Mouse (Mus musculus) adrenal gland, postnatal 36 days (tissue): ENCODE measurements at regions not wholly inside any gene's neighbourhood (a gene's known extent, or its start where the extent isn't known, plus 50 kb on each side); places are given as distances from the start of the nearest gene placed in this dataset.
A peak's percentile ranks its signal among the peaks of the same experiment; 100 is the strongest.
"Not testable (repeated sequence)": the region's sequence is repeated elsewhere in the genome, so short reads cannot be mapped to it uniquely, and the experiment has no call there.

Experiments used
- DNase-seq, 2 experiments: peaks; one replicate each; pipeline ENCODE4 v3.0.0; 2021; ENCODE audit warnings: mixed read lengths in 1 of 2

DNA sequence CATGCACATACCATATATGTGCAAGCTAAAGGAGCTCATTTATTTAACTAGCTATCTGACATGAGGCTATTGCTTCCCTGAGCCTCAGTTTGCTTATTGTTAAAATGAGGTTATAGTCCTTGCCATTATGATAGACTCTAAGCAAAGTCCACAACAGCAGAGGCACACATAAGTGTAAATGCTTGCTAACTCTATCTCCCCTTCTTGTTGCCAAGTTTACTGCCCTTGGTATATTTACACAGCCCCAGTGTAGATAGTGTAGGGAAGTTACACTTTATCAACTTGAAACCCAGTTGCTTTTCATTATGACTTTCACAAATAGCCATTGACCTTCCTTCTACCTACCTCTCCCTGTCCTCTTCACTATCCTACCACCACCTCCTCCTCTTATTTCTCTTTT, 782.6 kb upstream of the Agtr1b start:
- DNase-seq = no peak

- no peak for DNase-seq
These were observed 762.0 kb upstream of the Agtr1b start for GRCm38 (mm10) chr3:21128821-21129504.

DNA sequence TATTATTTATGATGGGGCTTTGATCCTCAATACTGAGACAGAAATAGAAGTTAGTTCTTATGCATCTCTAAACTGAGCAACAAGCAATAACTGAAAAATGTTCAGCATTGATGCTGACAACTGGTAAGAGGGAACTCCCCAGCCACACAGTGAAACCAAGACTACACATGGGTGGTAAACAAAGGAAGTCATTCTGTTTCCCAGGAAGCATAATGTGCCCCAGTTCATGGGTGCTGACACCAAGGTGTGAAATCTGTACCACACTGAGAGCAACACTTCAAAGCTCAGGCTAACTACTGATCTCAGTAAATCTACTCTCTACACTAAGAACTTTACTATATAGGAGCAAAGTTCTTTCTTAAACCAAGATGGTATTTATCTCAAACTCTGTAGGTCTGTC, 759.2 kb upstream of the Agtr1b start:
- no peak for DNase-seq

DNA sequence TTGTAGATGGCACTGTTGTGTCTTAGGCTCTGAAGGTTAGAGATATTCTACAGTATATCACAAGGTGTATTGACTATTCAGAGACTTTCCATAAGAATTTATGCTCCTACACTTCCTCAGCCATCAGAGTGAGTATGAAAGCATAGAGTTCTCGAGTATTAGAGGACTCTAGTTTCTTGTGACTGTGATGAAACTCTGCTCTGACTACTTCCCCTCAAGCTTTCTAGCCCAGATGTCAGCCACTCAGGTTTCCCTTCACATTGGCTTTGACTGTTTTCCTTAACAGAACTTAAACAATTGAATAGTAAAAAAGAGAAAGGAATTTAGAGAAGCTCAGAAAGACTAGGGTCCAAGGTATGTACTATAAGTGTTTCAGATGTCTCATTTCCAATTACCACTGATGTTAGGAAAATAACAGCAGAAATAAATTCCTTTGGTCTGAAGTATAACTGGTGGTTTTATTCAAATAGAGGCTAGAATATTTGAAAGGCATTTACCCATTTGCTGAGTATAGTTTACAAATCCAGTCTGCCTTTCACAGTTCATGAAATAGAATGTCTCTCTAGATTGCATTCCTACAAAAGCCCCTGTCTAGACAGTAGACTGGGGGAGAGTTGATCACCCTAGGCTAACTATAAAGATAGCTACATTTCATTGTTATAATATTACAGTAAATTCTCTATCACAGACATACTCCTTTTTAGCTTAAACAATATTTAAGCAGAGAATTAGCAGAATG, 751.4 kb upstream of the Agtr1b start:
- DNase-seq = no peak

GRCm38 (mm10) chr3:21111735-21112518, 745.0 kb upstream of the Agtr1b start:
- DNase-seq = no peak

GRCm38 (mm10) chr3:21090206-21090605, 723.2 kb upstream of the Agtr1b start:
- no peak for DNase-seq

DNA sequence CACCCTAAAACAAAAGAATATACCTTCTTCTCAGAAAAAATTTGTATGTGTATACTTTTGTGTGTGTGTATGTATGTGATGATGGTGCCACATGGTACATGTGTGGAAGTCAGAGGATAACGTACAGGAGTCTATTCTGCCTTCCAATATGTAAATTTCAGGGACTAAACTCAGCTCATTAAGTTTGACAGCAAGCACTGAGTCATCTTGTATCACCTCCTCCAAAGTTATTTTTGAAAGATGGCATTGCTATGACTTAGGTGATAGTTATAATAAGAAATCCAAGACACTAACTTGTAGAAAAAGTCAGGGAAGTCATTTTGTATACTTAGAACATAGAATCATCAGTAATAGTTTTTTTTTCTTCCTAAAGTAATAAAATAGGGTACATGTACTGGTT, 719.4 kb upstream of the Agtr1b start:
- DNase-seq = no peak

DNA sequence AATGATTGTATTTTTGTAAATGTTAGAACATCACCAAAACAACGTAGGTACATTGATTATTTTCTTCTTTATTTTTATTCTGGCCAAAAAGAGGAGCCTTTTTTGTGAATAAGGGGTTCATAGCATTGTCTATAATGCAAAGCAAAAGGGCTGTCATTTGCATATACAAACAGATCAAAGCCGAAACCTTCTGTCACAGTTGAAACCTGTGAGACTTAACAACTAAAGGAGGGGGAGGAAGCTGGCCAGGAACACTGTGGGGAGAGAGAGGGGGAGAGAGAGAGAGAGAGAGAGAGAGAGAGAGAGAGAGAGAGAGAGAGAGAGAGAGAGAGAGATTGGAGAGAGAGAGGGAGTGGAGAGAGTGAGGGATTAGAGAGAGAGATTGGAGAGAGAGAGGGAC, 710.6 kb upstream of the Agtr1b start:
- DNase-seq = no peak

GRCm38 (mm10) chr3:21053337-21053736, 686.4 kb upstream of the Agtr1b start:
- not testable (repeated sequence) for DNase-seq

DNA sequence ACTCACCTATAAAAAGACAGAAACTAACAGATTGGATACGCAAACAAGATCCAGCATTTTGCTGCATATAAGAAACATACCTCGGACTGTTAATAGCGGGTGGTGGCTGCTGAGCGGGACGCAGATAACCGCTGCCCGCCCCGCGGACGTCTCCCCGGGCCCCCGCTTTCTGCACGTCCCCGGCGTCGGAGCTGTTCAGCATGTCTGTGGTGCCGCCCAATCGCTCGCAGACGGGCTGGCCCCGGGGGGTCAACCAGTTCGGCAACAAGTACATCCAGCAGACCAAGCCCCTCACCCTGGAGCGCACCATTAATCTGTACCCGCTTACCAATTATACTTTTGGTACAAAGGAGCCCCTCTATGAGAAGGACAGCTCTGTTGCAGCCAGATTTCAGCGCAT, 682.4 kb upstream of the Agtr1b start:
- not testable (repeated sequence) for DNase-seq

- no peak for DNase-seq
These were observed 679.0 kb upstream of the Agtr1b start for GRCm38 (mm10) chr3:21045981-21046380.

- no peak for DNase-seq
These were observed 658.9 kb upstream of the Agtr1b start for GRCm38 (mm10) chr3:21025876-21026275.

DNA sequence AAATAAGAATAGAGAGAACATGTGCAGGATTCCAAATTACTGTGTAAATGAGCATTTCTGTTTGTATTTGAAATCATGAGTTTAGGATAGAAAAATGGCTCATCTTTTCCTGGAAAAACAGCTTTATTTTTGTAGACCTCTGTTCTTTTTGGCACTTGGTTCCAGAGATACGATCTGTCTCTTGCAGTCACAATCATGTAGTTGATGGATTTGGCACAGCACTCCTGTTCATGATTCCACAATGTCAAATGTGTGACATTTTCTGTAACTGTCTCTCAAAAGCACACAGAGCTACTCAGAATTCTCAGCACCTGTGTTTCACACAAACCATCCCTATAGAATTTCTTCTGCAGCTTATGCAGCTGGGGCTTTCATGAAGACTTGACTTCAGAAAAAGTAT, 654.0 kb upstream of the Agtr1b start:
- no peak for DNase-seq

DNA sequence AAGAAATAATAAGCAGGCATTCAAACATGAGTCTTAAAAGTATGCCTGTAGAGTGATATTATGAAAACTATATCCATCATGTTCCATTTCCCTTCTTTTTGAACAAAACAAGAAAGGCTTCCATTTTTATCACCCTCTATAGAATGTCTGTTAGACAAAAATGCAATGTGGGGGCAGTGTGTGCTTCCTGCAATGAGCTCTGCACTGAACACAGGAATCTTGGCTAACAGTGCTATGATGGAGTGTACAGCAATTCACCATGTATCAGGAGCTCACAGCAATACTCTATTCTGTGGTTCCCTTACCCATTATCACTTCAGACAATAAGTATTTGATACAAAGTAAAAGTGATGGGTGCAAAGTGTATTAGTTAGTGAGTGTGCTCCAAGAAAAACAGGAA, 653.3 kb upstream of the Agtr1b start:
- DNase-seq = no peak

- DNase-seq = no peak
These were observed 642.7 kb upstream of the Agtr1b start for GRCm38 (mm10) chr3:21009650-21010049.

DNA sequence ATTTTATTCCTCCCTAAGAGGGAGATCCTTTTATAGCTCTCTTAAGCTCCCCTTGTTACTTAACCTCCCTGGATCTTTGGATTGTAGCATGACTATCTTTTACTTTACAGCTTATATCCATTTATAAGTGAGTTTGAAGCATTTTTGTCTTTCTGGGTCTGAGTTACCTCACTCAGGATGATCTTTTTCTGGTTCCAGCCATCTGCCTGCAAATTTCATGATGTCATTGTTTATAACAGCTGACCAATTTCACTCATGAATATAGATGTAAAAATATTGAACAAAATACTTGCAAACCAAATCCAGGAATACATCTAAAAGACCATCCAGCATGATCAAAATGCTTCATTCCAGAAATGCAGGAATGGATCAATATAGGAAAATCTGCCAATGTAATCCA, 631.3 kb upstream of the Agtr1b start:
- DNase-seq = no peak

GRCm38 (mm10) chr3:20989486-20989970, 622.6 kb upstream of the Agtr1b start:
- no peak for DNase-seq

DNA sequence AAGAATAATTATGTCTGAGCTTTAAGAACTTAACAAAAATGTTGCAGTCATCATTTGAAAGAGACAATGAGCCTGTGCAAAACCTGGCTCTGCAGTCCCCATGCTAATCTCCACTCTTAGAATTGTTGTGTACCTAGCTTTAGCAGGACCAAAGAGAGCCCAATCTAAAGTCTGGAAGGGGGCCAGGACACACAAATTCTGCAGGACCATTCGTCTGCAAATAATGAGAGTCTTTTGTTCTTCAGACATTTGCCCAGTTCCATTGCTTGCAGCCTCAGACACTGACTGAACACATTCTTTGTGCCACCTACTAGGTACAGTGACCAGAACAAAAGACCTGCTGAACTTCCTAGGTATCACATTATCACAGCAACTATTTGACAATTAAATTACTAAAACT, 620.0 kb upstream of the Agtr1b start:
- no peak for DNase-seq

DNA sequence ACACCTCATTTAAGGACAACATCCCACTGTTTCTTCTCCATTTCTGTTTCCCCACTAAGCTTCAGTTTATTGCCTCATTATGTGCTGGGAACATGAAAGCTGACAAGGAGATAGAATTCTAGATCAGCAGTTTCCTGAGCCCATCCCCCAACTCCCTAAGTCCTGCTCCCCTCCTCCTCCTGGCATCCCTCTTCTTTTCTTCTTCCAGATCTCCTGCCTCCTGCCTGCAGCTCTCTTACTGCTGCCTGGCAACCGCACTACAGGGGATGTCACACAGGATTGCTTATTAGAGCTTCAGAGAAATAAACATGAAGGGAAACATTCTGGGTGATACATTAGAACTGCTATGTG, 619.4 kb upstream of the Agtr1b start:
- DNase-seq = no peak

DNA sequence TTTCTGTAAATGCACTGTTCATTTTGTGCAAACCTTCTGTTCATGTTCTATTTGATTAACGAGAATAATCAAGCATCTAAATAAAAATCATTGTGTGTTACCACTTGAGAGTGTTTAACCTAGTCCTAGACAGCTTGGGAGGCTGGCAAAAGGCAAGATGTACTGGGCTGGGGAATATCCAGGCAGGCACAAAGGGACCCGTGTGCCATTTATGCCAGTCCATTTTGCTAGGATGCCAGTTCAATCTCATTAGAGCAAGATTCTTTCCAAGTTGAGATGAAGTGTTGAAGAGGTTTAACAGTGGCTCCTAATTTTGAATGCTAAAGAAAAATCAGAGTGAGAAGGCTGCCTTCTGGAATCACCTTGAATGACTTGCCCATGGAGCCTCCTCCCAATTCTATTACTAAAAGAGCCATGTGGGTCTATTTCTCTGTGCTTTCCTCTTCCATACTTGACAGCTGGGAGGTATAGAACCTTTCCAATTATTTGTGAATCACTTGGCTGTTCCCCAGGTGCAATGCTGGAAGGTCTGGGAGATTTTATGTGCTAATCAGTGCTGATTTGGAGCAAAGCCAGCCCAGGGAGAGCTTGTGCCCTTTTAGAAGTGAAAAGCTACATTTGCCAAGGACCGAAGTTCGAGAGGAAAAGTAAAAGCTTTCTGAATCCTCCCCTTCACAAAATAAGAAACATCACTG, 618.9 kb upstream of the Agtr1b start:
- DNase-seq = peak; percentile 8 to 9

- DNase-seq = no peak
These were observed 617.2 kb upstream of the Agtr1b start for GRCm38 (mm10) chr3:20984146-20984545.

GRCm38 (mm10) chr3:20973077-20973476, 606.1 kb upstream of the Agtr1b start:
- DNase-seq = no peak
